Mouse (Mus musculus): ENCODE data around the gene Kcnj14.

Kcnj14 gene

GRCm38 (mm10) chr7:45824598-45824997 is at the start of gene Kcnj14:
Gene Kcnj14 (minus strand): TSS chr7:45824782.
- DNase-seq = no peak

DNA sequence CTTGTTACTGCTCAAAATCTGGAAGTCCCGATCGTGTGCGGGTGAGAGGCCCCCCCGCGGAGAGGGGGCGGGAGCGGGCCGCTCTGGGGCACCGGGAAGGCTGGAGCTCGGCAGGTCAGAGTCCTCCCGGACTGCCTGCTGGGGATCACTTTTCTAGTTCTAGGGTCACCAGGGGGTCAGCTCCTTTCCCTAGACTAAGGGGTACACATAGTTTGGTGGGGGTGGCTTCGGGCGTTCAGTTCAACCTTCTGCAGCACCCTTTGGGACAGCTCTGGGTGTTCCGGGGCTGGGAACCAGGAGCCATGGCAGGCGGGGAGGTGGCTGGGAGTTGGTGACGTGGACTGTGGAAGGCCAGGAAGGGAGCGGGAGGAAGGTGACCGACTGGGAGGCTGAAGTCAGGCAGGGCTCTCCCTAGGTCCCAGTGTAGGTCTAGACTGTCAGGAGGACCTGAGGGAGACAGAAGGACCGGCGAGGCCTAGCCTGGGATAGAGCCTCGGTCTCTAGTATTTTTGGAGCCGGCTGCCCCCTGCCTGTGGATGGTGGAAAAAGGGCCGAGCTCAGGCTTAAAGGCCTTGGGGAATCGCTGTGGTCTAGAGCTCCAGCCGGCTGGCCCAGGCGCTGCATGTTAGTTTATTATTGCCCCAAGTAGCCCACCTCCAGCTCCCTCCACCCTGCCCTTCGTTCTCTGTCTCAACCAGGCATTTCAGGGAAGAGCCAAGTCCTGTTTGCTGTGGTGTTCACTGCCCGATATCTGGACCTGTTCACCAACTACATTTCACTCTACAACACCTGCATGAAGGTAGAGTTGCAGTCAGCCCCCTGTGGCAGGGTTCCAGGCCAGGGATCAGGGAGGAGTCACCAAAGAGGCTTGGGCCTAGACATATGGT is 48.7 kb upstream of the Kcnj14 start:
- peak; percentile 78 for DNase-seq

GRCm38 (mm10) chr7:45872624-45873023 is 48.0 kb upstream of the Kcnj14 start, which contains the start of gene Kdelr1:
Gene Kdelr1 (plus strand): TSS chr7:45872772.
- peak; percentile 92 for DNase-seq

GRCm38 (mm10) chr7:45870282-45871058 is 45.9 kb upstream of the Kcnj14 start:
- no peak for DNase-seq

DNA sequence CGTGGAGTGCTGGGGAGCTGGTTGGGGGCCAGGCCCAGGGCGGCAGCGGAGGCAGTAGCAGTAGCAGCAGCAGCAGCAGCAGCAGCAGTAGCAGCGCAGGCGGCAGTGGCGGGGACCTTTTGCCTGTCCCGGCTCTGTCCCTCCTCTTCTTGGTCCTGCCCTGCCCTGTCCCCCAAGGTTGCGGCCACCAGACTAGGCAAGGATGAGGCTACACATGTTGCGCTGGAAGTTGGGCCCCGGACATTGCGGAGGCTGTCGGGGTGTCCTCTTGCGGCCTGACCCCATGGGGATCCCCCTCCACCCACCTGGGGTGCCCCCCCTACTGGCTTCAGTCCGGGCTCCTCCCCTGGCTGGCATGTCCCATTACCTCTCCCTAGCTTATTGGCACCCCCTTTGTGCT is 45.2 kb upstream of the Kcnj14 start:
- no peak for DNase-seq

GRCm38 (mm10) chr7:45869107-45869670 is 44.6 kb upstream of the Kcnj14 start:
- DNase-seq = no peak

GRCm38 (mm10) chr7:45867871-45868270 is 43.3 kb upstream of the Kcnj14 start:
- DNase-seq = no peak

GRCm38 (mm10) chr7:45865925-45866910 is 41.6 kb upstream of the Kcnj14 start:
- peak; percentile 91 for DNase-seq

DNA sequence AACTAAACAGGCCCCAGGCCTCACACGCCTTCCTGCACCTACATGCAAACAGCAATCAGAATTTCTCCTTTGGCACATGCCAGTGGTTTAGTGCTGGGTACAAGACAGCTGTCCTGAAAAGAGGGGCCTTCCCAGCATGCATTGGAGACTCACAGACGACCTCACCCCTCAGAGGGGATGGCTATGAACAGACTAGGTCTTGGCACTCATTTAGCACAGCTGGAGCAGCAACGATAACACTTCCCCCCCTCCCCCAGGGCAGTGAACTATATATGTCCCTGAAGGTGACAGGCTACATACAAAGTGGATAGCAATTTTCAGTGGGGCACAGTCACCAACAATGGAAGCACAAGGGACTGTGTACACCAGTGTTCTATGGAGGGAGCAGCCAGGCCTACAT is 39.9 kb upstream of the Kcnj14 start:
- no peak for DNase-seq

- DNase-seq = no peak
These were observed 38.2 kb upstream of the Kcnj14 start for GRCm38 (mm10) chr7:45862804-45863203.

GRCm38 (mm10) chr7:45859008-45859407 is 34.4 kb upstream of the Kcnj14 start:
- DNase-seq = no peak

DNA sequence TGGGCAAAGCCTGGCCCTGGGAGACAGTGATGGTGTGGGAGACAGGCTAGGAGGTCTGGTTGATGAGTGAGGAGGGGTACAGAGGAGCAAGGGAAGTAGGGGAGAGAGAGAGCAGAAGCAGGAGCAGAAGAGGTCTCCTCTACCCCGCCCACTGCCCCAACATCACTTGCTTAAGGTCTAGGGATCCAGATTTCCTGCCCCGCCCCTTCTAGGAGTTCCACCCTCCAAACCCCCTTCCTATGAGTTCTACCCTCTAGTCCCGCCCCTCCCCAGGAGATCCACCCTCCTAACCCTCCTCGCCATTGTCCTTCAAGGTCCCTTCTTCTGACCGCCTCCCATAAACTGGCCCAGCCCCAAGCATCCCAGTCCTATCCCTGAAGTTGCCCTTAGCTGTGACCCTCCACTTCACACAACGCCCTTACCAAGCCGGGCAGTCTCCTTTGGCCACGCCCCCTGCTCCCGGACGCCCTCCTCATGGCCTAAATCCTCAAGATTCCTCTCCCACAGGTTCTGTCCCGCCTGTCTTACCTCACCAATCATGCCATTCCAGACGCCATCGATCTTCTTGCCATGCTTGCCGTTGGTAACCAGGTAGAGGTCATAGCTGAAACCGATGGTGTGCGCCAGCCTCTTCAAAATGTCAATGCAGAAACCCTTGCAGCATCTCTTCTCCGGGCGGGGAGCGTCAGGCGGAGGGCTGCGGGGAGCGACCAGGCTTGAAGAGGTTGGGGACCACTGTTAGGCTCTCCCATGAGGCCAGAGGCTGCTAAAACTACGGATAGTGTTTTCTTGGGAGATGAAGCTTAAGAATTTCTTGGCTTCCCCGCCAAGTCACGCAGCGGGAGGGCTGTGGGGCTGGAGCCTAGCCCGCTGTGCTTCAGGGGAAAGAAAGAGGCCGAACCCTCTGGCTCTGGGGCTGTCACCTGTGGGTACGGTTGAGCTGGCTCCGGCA is 32.6 kb upstream of the Kcnj14 start:
- no peak for DNase-seq

DNA sequence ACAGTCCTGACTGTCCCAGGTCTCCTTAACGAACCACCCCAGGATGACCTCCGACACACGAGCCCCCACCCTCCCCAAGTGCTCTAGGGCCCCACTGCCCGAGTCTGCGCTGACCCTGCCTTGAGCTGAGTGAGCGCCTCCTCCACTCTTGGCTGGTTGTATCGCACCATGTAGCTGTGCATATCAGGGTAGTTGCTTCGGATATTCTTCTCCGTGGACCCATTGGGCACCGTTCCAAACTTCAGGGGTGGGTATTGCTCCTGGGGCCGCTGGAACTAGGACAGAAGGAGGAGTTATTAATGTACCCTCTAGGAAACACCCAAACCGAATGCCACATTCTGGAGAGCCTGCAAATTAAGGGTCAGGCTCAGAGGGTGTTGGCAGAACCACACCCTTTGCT is 28.5 kb upstream of the Kcnj14 start:
- no peak for DNase-seq

- DNase-seq = no peak
These were observed 26.1 kb upstream of the Kcnj14 start for GRCm38 (mm10) chr7:45850661-45851060.

- no peak for DNase-seq
These were observed 24.0 kb upstream of the Kcnj14 start for GRCm38 (mm10) chr7:45848447-45849027.

DNA sequence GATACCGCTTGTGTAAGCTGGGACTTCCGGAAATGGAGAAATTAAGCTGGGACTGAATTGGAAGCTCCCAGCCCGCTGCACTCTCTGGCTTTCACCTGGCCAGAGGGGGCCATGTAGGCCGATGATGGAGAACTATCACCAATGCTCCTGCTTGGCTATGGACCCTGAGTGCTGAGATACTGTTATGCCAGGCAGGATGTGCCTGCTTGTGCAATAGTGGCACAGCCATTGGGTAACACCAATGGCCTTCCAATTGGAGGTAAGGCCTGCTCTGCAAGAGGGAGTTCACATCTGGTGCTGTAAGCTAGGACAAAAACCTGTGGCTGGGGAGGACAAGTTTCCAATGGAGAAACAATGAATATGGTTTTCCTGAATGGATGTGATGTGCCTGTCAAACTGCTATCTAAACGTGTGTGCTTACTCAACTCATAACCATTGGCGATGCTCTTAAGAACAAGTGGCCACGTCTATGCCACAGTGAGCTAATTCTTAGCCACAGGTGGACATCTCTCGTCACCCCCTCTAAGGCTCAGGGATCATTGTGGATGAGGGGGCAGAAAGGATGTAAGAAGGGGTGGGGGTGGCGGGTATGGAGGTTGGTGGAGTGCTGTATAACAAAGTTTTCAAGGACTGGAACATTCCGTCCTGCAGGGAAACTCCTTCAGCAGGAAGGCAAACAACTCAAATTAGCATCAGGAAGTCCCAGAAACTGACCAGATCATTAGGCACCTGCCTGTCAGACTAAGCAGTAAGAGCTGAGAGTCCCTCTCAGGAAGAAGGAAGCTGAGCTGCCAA is 18.6 kb upstream of the Kcnj14 start:
- no peak for DNase-seq

GRCm38 (mm10) chr7:45833924-45834323 is 9.3 kb upstream of the Kcnj14 start:
- DNase-seq = no peak

- no peak for DNase-seq
These were observed 8.7 kb upstream of the Kcnj14 start for GRCm38 (mm10) chr7:45833148-45833790.

GRCm38 (mm10) chr7:45832428-45832827 is 7.8 kb upstream of the Kcnj14 start:
- DNase-seq = no peak

Data from kidney, adult 9 months (tissue).